Mouse (Mus musculus) left cerebral cortex, adult 8-10 months (tissue): Measurements from ENCODE around the gene Arid3c. TPM values are rescaled to one million over a fixed set of nuclear protein-coding genes. Genes with fewer than 3 reads are reported as not detected.
"Not testable (repeated sequence)": the region's sequence is repeated elsewhere in the genome, so short reads cannot be mapped to it uniquely, and the experiment has no call there.

Experiments
- DNase-seq, 2 experiments: peaks; one replicate each; pipeline ENCODE4 v3.0.0; 2022; ENCODE audit warnings: low spot score in 2 of 2
- total RNA-seq, 4 experiments: library from RNA; stranded (reverse); gene quantifications; 2 replicates each; pipeline ENCODE4 v1.2.4; 2022

The Arid3c gene
- total RNA-seq, 4 experiments from 2014 or later = 0.37 to 0.78 (median 0.54) TPM

- no peak for DNase-seq
Observed at GRCm38 (mm10) chr4:41705922-41706754, 24.8 kb downstream of the Arid3c start.

GRCm38 (mm10) chr4:41704651-41705050, 26.3 kb downstream of the Arid3c start:
- DNase-seq = no peak

DNA sequence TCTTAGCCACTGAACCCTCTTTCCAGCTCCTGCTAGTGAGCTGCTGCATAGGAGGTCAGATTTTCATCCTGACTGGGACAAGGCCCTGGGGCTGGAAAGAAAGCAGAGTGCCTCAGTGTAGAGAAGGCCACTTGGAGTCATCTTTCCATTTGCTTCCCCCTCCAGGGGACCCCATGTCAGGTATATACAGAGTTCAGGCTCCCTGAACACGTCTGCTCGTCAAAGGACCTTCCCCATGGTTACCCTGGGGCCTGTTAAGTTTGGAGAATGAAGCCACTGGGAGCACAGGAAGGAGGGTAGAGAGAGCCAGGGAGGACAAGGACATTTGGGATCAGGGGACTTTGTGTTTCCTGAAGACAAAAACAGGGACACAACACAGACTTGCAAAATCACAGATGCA, 28.7 kb downstream of the Arid3c start:
- not testable (repeated sequence) for DNase-seq

- not testable (repeated sequence) for DNase-seq
Observed at GRCm38 (mm10) chr4:41700224-41700623, 30.7 kb downstream of the Arid3c start.

GRCm38 (mm10) chr4:41699783-41700182, 31.2 kb downstream of the Arid3c start, which contains the start of gene Il11ra1:
Gene Il11ra1, plus strand, starts transcription at chr4:41699989.
- DNase-seq = not testable (repeated sequence)

DNA sequence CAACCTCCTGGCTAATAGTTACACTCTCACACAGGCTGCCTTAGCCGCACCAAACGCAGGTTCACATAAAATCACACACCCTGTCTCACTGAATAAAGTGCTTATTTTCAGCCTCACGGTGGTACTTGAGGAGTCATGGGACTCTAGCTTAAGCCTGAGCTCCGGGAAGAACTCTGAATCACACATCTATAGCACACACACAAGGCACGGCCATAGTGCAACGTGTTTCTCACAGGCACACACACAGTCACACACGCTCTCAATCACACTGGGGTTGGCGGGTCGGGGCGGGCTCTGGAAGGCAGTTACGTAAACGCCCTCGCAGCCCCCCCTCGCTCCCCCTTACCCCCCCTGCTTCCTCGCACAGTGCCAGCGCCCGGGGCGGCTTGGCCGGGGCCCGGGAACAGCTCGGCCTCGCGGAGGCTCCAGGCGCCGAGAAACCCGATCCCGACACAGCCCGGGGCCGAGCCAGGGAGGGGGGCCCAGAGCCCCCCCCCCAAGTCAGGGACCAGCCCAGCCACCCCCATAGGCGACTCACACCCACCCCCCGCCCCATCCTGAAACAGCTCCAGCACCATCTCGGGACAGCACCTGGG, 32.4 kb downstream of the Arid3c start:
- DNase-seq = not testable (repeated sequence)

- DNase-seq = peak in 1 of 2 experiments; percentile 80
Observed at GRCm38 (mm10) chr4:41696930-41697841, 33.8 kb downstream of the Arid3c start, which contains the start of gene Cntfr. Gene Cntfr, minus strand, starts transcription at chr4:41697089.

- DNase-seq = not testable (repeated sequence)
Observed at GRCm38 (mm10) chr4:41696452-41696851, 34.5 kb downstream of the Arid3c start.

GRCm38 (mm10) chr4:41695800-41696199, 35.1 kb downstream of the Arid3c start:
- not testable (repeated sequence) for DNase-seq

GRCm38 (mm10) chr4:41693511-41693910, 37.4 kb downstream of the Arid3c start:
- not testable (repeated sequence) for DNase-seq

DNA sequence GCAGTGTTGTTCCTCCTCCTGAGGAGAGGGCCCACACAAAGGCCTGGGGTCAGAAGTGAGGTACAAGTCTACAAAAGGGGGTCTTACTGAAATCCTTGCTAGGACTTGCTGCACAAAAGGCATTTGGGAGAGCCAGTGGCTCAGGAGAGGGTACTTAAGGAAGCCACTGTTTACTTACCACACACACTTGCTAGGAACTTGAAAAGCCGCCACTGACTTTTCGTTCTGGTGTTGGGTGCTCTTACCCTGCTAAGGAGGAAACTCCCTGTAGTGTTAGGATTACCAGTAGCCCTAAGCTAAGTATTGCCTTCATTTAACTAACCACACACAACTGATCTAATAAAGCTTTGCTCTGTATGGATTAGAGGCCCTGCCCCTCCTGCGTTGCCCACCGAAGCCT, 40.9 kb downstream of the Arid3c start:
- DNase-seq = not testable (repeated sequence)

- not testable (repeated sequence) for DNase-seq
Observed at GRCm38 (mm10) chr4:41688562-41688961, 42.4 kb downstream of the Arid3c start.

- not testable (repeated sequence) for DNase-seq
Observed at GRCm38 (mm10) chr4:41685882-41686492, 45.0 kb downstream of the Arid3c start.

DNA sequence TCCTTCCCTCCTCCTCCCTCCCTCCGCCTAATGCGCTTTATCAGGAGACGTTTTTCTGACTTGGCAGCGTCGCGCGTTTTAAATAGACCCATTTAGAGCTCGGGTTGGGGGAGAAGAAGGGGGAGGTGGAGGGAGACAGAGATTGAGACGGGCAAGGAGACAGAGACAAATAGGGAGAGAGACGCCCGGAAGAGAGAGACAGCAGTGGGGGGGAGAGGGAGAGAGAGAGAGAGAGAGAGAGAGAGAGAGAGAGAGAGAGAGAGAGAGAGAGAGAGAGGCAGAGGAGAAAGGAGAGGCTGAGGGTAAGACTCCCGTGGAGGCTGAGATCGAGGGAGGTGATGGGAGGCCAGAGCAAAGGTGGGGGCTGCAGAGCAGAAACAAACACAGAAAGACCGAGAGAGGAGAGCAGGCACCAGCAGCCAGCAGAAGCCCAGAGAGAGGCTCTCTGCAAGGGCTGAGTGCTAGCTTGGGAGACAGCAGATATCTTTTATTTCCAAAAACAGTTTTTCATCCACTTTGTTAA, 46.0 kb downstream of the Arid3c start:
- not testable (repeated sequence) for DNase-seq

DNA sequence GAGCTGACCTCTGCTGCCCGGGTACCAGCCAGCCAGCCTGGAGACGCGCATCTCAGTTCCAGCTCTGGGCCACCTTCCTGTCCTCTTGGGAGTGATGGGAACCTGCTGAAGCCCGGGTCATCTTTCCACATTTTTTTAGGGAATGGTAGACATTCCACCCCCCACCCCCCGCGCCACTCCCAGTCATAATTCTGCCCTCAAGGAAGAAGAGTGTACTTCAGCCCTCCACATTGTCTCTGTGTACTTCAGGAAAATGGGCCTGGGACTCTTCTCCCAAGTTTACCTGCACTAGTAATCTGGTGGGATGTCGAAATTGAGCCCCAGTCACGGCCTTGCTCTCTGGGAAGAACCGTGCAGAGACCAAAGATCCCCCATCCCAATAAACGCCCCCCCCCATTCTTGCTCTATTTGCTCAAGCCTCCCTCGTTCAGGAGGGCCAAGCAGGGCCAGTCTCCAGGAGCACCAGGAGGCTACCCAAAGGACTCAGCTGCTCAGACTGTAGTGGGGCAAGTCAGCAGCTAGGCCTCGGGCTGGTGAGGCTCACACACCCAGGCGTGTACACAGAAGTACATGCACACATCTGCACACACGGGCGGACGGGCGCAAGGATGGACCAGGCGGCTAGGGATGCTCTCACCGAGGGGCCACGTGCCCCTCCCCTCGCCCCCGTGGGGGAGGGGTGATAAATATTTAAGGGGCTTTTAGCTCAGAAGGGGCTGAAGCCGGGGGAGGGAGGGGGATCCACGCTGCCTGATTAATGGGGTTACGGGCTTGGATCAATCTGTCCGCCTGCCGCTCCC, 46.6 kb downstream of the Arid3c start:
- DNase-seq = not testable (repeated sequence)

DNA sequence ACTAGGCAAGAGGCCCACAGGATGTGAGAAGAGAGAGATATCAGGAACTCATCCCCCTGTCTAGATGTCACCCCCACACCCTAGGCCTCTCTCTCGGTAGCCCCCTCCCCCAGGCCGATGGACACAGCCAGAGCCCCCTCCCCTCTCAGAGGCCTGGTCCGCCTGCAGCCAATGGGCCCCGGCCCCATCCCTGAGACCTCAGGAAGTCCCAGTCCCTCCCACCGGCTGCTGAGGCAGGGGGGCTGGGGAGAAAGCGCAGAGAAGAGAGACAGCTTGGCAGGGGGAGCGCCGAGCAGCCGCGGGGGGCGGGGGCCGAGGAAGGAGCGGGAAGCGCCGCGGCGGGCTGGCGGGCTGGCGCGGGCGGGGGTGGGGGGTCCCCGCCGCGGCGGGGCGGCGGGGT, 47.6 kb downstream of the Arid3c start:
- DNase-seq = not testable (repeated sequence)

- no peak for DNase-seq
Observed at GRCm38 (mm10) chr4:41682789-41683188, 48.2 kb downstream of the Arid3c start.

GRCm38 (mm10) chr4:41681947-41682346, 49.0 kb downstream of the Arid3c start:
- DNase-seq = no peak

DNA sequence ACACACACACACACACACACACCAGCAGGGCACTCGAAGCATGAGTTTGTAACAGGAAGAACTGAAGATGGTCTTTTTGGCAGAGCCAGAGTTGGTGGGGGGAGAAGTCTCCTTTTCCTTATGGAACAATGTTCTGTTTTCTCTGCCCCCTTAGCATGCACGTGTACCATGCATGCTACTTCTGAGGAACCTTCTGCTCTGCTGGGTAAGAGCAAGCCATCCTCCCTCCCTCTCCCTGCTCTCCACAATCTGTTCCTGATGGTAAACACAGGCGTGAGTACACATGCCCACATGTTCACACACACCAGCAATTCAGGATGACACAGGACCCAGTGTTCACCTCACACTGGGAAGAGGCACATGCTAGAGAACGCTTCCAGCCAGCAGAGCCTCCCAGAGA, 49.8 kb downstream of the Arid3c start:
- DNase-seq = peak in 1 of 2 experiments; percentile 76

GRCm38 (mm10) chr4:41679291-41679690, 51.7 kb downstream of the Arid3c start:
- no peak for DNase-seq
